Mouse (Mus musculus): ENCODE results near the gene Slc35c2. TPM values are rescaled to one million over a fixed set of nuclear protein-coding genes. Genes with fewer than 3 reads are reported as not detected.

The Slc35c2 gene
- polyA plus RNA-seq, 1 experiment from 2014 or later = 65.6 TPM

DNA sequence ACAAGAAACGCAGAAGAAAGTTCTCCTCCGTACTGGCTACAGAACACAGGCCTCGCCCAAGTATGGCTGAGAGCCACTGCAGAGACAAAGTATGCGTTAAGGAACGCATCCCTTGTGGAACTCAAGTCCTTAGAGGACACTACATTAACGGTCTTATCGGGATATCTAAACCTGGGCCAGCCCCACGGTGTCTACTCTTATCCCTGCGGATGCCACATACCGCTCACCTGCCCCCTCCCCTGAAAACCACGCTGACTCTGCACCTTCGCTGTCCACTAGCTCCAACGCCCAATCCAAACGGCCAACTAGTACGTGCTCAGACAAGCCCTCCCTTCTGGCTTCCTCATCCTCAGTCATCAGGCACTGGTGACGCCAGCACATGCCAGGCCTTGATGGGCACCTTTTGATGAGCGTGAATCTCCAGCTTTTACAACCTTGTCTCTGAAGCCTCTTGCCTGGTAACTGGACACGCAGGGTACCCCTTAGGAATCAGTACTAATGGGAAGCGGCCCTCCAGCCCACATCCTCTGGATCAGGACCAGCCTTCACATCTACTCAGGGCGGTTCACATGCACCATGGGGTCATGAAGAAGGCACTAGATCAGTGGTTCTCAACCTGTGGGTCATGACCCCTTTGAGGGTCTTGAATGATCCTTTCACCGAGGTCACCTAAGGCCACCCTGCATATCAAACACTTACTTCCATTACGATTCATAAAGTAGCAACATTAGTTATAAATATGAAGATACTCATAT lies 34.5 kb upstream of the Slc35c2 start:
- Histone ChIP-seq H3K4me1 (peaks cover 87% of the 10 kb centered on the region), H3K9me3 (replicated peaks) (no peaks in the 10 kb centered on the region), H3K4me2 (no peak overlapping the region), H3K9ac (replicated peaks) (no peak overlapping the region), H3K27ac (replicated peaks) (no peak overlapping the region; the same call in 1 of the 2 replicates), H3K4me3 (replicated peaks) (no peak overlapping the region), H3K27me3 (replicated peaks) (no peaks in the 10 kb centered on the region), H3K36me3 (no peaks in the 10 kb centered on the region)
- ATAC-seq (ENCODE audit: low FRiP score) = no peak
- WGBS = 91% methylated on average over 22 of the region's 22 CpGs

GRCm38 (mm10) chr2:165321381-165321888 lies 33.8 kb upstream of the Slc35c2 start:
- H3K27me3 ChIP-seq (replicated peaks) = no peaks in the 10 kb centered on the region
- H3K9ac ChIP-seq (replicated peaks) = no peak overlapping the region
- peak overlapping the region; percentile 39 for H3K27ac ChIP-seq (replicated peaks)
- no peaks in the 10 kb centered on the region for H3K9me3 ChIP-seq (replicated peaks)
- no peak for ATAC-seq (ENCODE audit: low FRiP score)
- no peak overlapping the region for H3K4me3 ChIP-seq (replicated peaks)
- peaks cover 90% of the 10 kb centered on the region for H3K4me1 ChIP-seq
- no peaks in the 10 kb centered on the region for H3K36me3 ChIP-seq
- H3K4me2 ChIP-seq = peak overlapping the region; percentile 8; the same call in 1 of the 2 replicates
- WGBS = 57% methylated on average over 8 of the region's 8 CpGs

DNA sequence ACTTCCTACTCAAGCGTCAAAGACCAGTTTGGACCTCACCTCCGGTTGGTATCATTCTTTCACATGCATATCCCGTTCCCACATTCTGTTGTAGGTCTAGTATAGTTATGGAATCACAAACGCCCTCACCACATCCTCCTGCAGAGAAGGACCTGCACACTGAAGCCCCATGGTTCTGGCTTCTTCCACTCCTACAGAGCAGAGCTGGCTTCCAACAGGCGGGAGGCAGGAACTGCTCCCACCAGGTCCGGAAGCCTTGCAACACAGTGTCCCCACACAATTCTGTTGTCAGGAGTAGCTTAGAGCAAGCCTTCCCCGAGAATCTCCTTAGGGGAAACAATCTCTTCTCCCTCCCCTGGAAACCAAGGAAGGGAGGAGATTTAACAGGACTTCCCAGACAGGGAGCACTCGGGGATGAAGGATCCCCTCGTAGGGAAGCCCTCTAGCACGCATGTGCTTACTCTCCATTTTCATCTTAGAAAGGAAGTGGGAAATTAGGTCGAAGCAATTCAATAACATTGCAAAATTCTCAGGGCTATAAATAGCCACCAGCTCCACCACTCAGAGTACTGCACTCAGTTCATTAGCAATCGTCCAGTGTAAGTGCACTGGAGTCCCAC lies 33.0 kb upstream of the Slc35c2 start:
- H3K27me3 ChIP-seq (replicated peaks) = no peaks in the 10 kb centered on the region
- H3K9me3 ChIP-seq (replicated peaks) = no peaks in the 10 kb centered on the region
- H3K9ac ChIP-seq (replicated peaks) = no peak overlapping the region
- ATAC-seq (ENCODE audit: low FRiP score) = no peak
- peak overlapping the region; percentile 39 for H3K27ac ChIP-seq (replicated peaks)
- no peak overlapping the region for H3K4me3 ChIP-seq (replicated peaks)
- no peaks in the 10 kb centered on the region for H3K36me3 ChIP-seq
- H3K4me2 ChIP-seq = peak overlapping the region; percentile 8; the same call in 1 of the 2 replicates
- H3K4me1 ChIP-seq = peaks cover 97% of the 10 kb centered on the region
- 68% methylated on average over 12 of the region's 12 CpGs for WGBS

DNA sequence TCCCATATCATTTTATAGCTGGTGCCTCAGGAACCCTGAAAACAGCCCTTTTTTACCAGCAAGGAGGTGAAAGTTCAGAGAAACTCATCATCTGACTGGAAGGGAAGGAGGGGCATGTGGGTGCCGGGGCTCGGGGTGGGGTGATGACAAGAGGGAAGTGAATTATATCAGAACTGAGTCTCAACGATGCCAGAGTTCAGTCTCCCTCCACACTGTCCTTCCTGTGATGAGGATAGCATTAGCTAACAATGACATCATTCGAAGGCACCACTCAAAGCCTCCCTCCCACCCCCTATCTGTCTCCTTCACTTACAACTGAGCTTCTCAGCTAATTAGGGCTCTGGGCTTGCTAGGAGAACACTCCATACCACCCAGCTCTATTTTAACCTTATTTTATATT lies 31.8 kb upstream of the Slc35c2 start:
- ATAC-seq (ENCODE audit: low FRiP score) = no peak
- Histone ChIP-seq H3K27me3 (replicated peaks) (0 out of 2 replicates have a peak, but pooled peaks cover 4% of the 10 kb centered on the region), H3K4me1 (peaks cover 85% of the 10 kb centered on the region), H3K4me3 (replicated peaks) (no peak overlapping the region), H3K27ac (replicated peaks) (no peak overlapping the region), H3K9ac (replicated peaks) (no peak overlapping the region), H3K36me3 (peaks cover 11% of the 10 kb centered on the region), H3K9me3 (replicated peaks) (no peaks in the 10 kb centered on the region), H3K4me2 (no peak overlapping the region)
- 62% methylated on average over 4 of the region's 4 CpGs for WGBS

DNA sequence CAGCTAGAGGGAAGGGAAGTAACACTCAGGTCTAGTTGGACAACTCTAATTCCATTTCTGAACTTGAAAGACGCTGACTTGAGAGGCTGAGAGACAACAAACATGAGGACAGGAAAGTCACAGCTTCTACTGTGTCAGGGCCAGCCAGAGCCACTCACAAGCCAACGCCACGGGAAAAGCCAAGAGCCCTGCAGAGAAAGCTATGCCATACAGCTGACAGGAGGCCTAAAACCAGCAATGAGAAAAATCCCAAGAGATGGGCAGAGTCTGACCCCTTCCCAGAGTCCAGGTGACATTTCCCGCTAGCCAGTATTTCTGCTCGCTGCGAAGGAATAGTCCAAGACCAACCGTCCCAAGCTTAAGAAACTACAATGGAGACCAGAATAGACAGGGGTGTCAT lies 31.3 kb upstream of the Slc35c2 start:
- no peak overlapping the region for H3K4me3 ChIP-seq (replicated peaks)
- H3K4me2 ChIP-seq = no peak overlapping the region
- H3K4me1 ChIP-seq = peaks cover 80% of the 10 kb centered on the region
- peaks cover 17% of the 10 kb centered on the region for H3K36me3 ChIP-seq
- 85% methylated on average over 7 of the region's 7 CpGs for WGBS
- no peak for ATAC-seq (ENCODE audit: low FRiP score)
- no peaks in the 10 kb centered on the region for H3K9me3 ChIP-seq (replicated peaks)
- H3K27ac ChIP-seq (replicated peaks) = no peak overlapping the region
- 0 out of 2 replicates have a peak, but pooled peaks cover 4% of the 10 kb centered on the region for H3K27me3 ChIP-seq (replicated peaks)
- no peak overlapping the region for H3K9ac ChIP-seq (replicated peaks)

GRCm38 (mm10) chr2:165317621-165318263 lies 30.1 kb upstream of the Slc35c2 start:
- peaks cover 27% of the 10 kb centered on the region for H3K36me3 ChIP-seq
- 44% methylated on average over 16 of the region's 16 CpGs for WGBS
- peak overlapping the region; percentile 40; the same call in 1 of the 2 replicates for H3K9ac ChIP-seq (replicated peaks)
- no peaks in the 10 kb centered on the region for H3K9me3 ChIP-seq (replicated peaks)
- H3K4me1 ChIP-seq = peaks cover 68% of the 10 kb centered on the region
- no peak overlapping the region for H3K4me3 ChIP-seq (replicated peaks)
- 0 out of 2 replicates have a peak, but pooled peaks cover 4% of the 10 kb centered on the region for H3K27me3 ChIP-seq (replicated peaks)
- ATAC-seq (ENCODE audit: low FRiP score) = no peak
- H3K4me2 ChIP-seq = peak overlapping the region; percentile 40
- peak overlapping the region; percentile 85 for H3K27ac ChIP-seq (replicated peaks)

DNA sequence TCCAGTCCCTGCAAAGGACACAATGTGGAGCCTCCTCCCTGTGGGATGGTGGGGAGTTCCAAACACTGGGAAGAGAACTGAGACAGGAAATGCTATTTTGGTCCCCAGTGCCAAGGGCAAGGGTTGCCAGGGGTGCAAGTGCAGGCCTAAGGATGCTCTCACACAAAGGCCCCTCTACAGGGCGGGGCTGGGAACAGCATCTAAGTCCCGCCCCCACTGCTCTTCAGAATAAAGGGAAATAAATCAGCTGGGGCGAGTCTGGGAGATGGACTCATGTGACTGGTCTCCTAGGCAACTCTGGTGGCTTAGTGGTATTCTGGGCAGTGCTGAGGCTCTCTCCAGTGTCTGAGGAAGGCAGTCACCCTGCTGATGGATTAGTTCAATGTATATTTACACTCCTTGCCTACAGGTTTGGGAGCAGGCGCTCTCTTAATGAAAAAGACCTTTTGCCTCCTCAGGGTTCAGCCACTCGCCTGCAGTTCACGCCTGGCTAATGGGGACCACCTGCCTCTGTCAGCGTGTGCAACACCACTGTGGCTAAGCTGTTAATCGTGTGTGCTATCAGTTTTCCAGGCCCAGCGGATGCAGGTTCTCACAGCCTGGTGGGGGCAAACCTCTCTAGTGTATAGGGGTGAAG lies 29.3 kb upstream of the Slc35c2 start:
- Histone ChIP-seq H3K4me3 (replicated peaks) (no peak overlapping the region), H3K27me3 (replicated peaks) (0 out of 2 replicates have a peak, but pooled peaks cover 6% of the 10 kb centered on the region), H3K9ac (replicated peaks) (peak overlapping the region; percentile 40; the same call in 1 of the 2 replicates), H3K27ac (replicated peaks) (peak overlapping the region; percentile 85), H3K4me1 (peaks cover 61% of the 10 kb centered on the region), H3K9me3 (replicated peaks) (no peaks in the 10 kb centered on the region), H3K36me3 (peaks cover 34% of the 10 kb centered on the region), H3K4me2 (peak overlapping the region; percentile 40)
- peak; percentile 86 for ATAC-seq (ENCODE audit: low FRiP score)
- WGBS = 5% methylated on average over 9 of the region's 9 CpGs

GRCm38 (mm10) chr2:165316204-165316603 lies 28.5 kb upstream of the Slc35c2 start:
- peaks cover 58% of the 10 kb centered on the region for H3K4me1 ChIP-seq
- H3K9me3 ChIP-seq (replicated peaks) = no peaks in the 10 kb centered on the region
- 25% methylated on average over 10 of the region's 10 CpGs for WGBS
- H3K4me3 ChIP-seq (replicated peaks) = no peak overlapping the region
- 0 out of 2 replicates have a peak, but pooled peaks cover 6% of the 10 kb centered on the region for H3K27me3 ChIP-seq (replicated peaks)
- peak overlapping the region; percentile 40; the same call in 1 of the 2 replicates for H3K9ac ChIP-seq (replicated peaks)
- H3K4me2 ChIP-seq = peak overlapping the region; percentile 40
- ATAC-seq (ENCODE audit: low FRiP score) = peak; percentile 7; the same call in 1 of the 2 replicates
- H3K27ac ChIP-seq (replicated peaks) = peak overlapping the region; percentile 85
- H3K36me3 ChIP-seq = peaks cover 36% of the 10 kb centered on the region

DNA sequence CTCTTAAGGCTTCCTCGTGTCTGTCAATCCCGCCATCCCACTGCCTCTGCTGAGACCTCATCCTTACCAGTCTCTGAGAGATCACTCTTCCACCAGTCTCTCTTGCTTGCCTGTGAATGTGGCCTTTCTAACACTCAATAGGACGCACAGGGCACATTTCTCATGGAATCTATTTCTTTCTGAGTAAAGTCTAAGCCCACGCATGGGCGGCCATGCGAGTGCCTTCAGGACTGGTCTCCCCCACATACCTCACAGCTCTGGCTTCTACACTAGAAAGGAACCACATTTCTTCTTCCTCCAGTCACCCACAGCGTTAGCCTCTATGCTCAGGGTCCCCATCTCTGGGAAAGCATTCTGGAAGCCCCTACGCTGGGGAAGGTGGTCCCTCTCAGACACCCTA lies 26.5 kb upstream of the Slc35c2 start:
- Histone ChIP-seq H3K27ac (replicated peaks) (no peak overlapping the region), H3K36me3 (peaks cover 42% of the 10 kb centered on the region), H3K9ac (replicated peaks) (no peak overlapping the region), H3K9me3 (replicated peaks) (no peaks in the 10 kb centered on the region), H3K4me1 (peaks cover 54% of the 10 kb centered on the region), H3K27me3 (replicated peaks) (0 out of 2 replicates have a peak, but pooled peaks cover 6% of the 10 kb centered on the region), H3K4me3 (replicated peaks) (no peak overlapping the region), H3K4me2 (no peak overlapping the region)
- ATAC-seq (ENCODE audit: low FRiP score) = no peak
- 92% methylated on average over 8 of the region's 8 CpGs for WGBS

DNA sequence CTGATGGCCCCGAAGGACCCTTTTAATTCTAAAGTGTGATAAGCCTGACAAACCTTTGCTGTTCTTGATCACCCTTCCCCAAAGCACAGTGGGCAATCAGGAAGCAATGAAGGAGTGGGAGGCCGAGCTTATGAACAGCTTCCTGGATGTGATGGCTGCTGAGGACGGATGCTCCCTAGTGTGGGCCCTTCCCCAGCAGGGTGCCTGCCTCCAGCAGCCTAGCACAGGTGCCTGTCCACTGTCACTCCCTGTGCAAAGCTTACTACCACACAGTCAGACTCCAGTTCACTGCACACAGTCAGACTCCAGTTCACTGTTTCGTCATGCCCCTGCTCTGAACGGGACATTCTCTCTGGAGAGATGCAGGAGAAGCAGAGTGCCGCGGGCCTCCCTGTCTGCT lies 24.7 kb upstream of the Slc35c2 start:
- H3K4me3 ChIP-seq (replicated peaks) = no peak overlapping the region
- H3K27ac ChIP-seq (replicated peaks) = no peak overlapping the region
- no peaks in the 10 kb centered on the region for H3K9me3 ChIP-seq (replicated peaks)
- peaks cover 37% of the 10 kb centered on the region for H3K4me1 ChIP-seq
- 65% methylated on average over 7 of the region's 7 CpGs for WGBS
- no peak overlapping the region for H3K4me2 ChIP-seq
- H3K9ac ChIP-seq (replicated peaks) = no peak overlapping the region
- 0 out of 2 replicates have a peak, but pooled peaks cover 6% of the 10 kb centered on the region for H3K27me3 ChIP-seq (replicated peaks)
- peaks cover 58% of the 10 kb centered on the region for H3K36me3 ChIP-seq
- no peak for ATAC-seq (ENCODE audit: low FRiP score)

DNA sequence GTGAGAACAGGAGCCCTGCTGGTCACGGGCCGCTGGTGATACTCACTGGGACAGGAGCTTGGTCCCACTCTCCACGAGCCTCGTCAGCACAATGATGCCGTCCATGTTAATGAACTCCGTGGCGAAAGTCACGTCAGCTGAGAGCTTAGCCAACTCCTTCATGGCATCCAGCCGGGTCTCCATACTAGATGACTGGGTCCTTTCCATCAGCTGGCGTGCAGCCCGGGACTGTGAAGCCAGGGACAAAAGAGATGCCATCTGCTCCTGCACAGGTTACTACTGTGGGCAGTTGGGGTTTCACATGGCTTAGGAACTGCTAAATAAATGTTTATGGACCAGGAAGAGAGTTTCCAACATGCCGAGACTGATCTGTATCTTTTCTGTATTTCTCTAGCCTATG lies 23.9 kb upstream of the Slc35c2 start:
- 54% methylated on average over 12 of the region's 12 CpGs for WGBS
- H3K4me3 ChIP-seq (replicated peaks) = no peak overlapping the region
- no peaks in the 10 kb centered on the region for H3K9me3 ChIP-seq (replicated peaks)
- H3K9ac ChIP-seq (replicated peaks) = no peak overlapping the region
- H3K36me3 ChIP-seq = peaks cover 66% of the 10 kb centered on the region
- no peak for ATAC-seq (ENCODE audit: low FRiP score)
- H3K4me1 ChIP-seq = peaks cover 29% of the 10 kb centered on the region
- H3K27ac ChIP-seq (replicated peaks) = no peak overlapping the region; the same call in 1 of the 2 replicates
- H3K27me3 ChIP-seq (replicated peaks) = 0 out of 2 replicates have a peak, but pooled peaks cover 6% of the 10 kb centered on the region
- H3K4me2 ChIP-seq = no peak overlapping the region

Measured in neural tube, embryonic 15.5 days (tissue).